Mouse (Mus musculus): Measurements from ENCODE around the gene Nap1l2.
"Not testable (repeated sequence)": the region's sequence is repeated elsewhere in the genome, so short reads cannot be mapped to it uniquely, and the experiment has no call there.

The Nap1l2 gene

GRCm38 (mm10) chrX:103186431-103186786 is at the start of gene Nap1l2:
TSS of gene Nap1l2 (minus strand) at chrX:103186640.
- DNase-seq (ENCODE audit: low read depth, low spot score) = no peak
- H3K36me3 ChIP-seq (ENCODE audit: control insufficient read depth, insufficient read depth, low read length, poor library complexity, severe bottlenecking) = no peaks in the 10 kb centered on the region

GRCm38 (mm10) chrX:103215251-103215650 is 28.8 kb upstream of the Nap1l2 start:
- Histone ChIP-seq H3K36me3 (ENCODE audit: control insufficient read depth, insufficient read depth, low read length, poor library complexity, severe bottlenecking) (no peaks in the 10 kb centered on the region), H3K27me3 (ENCODE audit: control insufficient read depth, insufficient read depth, low read length, poor library complexity, severe bottlenecking) (no peaks in the 10 kb centered on the region)
- DNase-seq (ENCODE audit: low read depth, low spot score) = no peak

More at GRCm38 (mm10) chrX:103186431-103186786, at the start of gene Nap1l2:
- no peaks in the 10 kb centered on the region for H3K27me3 ChIP-seq (ENCODE audit: control insufficient read depth, insufficient read depth, low read length, poor library complexity, severe bottlenecking)

- no peak for DNase-seq (ENCODE audit: low read depth, low spot score)
- no peaks in the 10 kb centered on the region for H3K27me3 ChIP-seq (ENCODE audit: control insufficient read depth, insufficient read depth, low read length, poor library complexity, severe bottlenecking)
- H3K36me3 ChIP-seq (ENCODE audit: control insufficient read depth, insufficient read depth, low read length, poor library complexity, severe bottlenecking) = no peaks in the 10 kb centered on the region
These were observed 389 bp upstream of the Nap1l2 start for GRCm38 (mm10) chrX:103186829-103187228.

- DNase-seq (ENCODE audit: low read depth, low spot score) = no peak
- H3K36me3 ChIP-seq (ENCODE audit: control insufficient read depth, insufficient read depth, low read length, poor library complexity, severe bottlenecking) = no peaks in the 10 kb centered on the region
- H3K27me3 ChIP-seq (ENCODE audit: control insufficient read depth, insufficient read depth, low read length, poor library complexity, severe bottlenecking) = no peaks in the 10 kb centered on the region
These were observed 534 bp downstream of the Nap1l2 start for GRCm38 (mm10) chrX:103185781-103186430.

- DNase-seq (ENCODE audit: low read depth, low spot score) = no peak
- Histone ChIP-seq H3K27me3 (ENCODE audit: control insufficient read depth, insufficient read depth, low read length, poor library complexity, severe bottlenecking) (no peaks in the 10 kb centered on the region), H3K36me3 (ENCODE audit: control insufficient read depth, insufficient read depth, low read length, poor library complexity, severe bottlenecking) (no peaks in the 10 kb centered on the region)
These were observed 2.9 kb downstream of the Nap1l2 start for GRCm38 (mm10) chrX:103183536-103183935.

GRCm38 (mm10) chrX:103179771-103180558 is 6.5 kb downstream of the Nap1l2 start:
- DNase-seq (ENCODE audit: low read depth, low spot score) = no peak
- Histone ChIP-seq H3K36me3 (ENCODE audit: control insufficient read depth, insufficient read depth, low read length, poor library complexity, severe bottlenecking) (no peaks in the 10 kb centered on the region), H3K27me3 (ENCODE audit: control insufficient read depth, insufficient read depth, low read length, poor library complexity, severe bottlenecking) (no peaks in the 10 kb centered on the region)

GRCm38 (mm10) chrX:103164948-103165605 is 21.4 kb downstream of the Nap1l2 start:
- H3K27me3 ChIP-seq (ENCODE audit: control insufficient read depth, insufficient read depth, low read length, poor library complexity, severe bottlenecking); H3K36me3 ChIP-seq (ENCODE audit: control insufficient read depth, insufficient read depth, low read length, poor library complexity, severe bottlenecking); DNase-seq (ENCODE audit: low read depth, low spot score): not testable (repeated sequence)

GRCm38 (mm10) chrX:103156134-103156533 is 30.3 kb downstream of the Nap1l2 start:
- Histone ChIP-seq H3K27me3 (ENCODE audit: control insufficient read depth, insufficient read depth, low read length, poor library complexity, severe bottlenecking) (no peaks in the 10 kb centered on the region), H3K36me3 (ENCODE audit: control insufficient read depth, insufficient read depth, low read length, poor library complexity, severe bottlenecking) (no peaks in the 10 kb centered on the region)
- no peak for DNase-seq (ENCODE audit: low read depth, low spot score)

- no peak for DNase-seq (ENCODE audit: low read depth, low spot score)
- no peaks in the 10 kb centered on the region for H3K36me3 ChIP-seq (ENCODE audit: control insufficient read depth, insufficient read depth, low read length, poor library complexity, severe bottlenecking)
- no peaks in the 10 kb centered on the region for H3K27me3 ChIP-seq (ENCODE audit: control insufficient read depth, insufficient read depth, low read length, poor library complexity, severe bottlenecking)
These were observed 47.9 kb downstream of the Nap1l2 start for GRCm38 (mm10) chrX:103138549-103138948.

All from splenic B cell, adult 2 months (primary cell).